Mouse (Mus musculus) liver, adult 2 months (tissue): ENCODE measurements at regions not wholly inside any gene's neighbourhood (a gene's known extent, or its start where the extent isn't known, plus 50 kb on each side); places are given as distances from the start of the nearest gene placed in this dataset.

ENCODE experiments used
- DNase-seq: peaks from one replicate; pipeline ENCODE4 v3.0.0-alpha.2; 2011; ENCODE audit warnings: low read depth, low spot score; ENCODE audit errors: extremely low read depth
- H3K27ac ChIP-seq: fragments of 200-500 bp; replicated peaks from 2 replicates; pipeline ENCODE4 v1.5.1; 2012; ENCODE audit warnings: low read depth, mild to moderate bottlenecking, control low read depth, inconsistent platforms, low read length; ENCODE audit not compliant: insufficient read depth
- H3K27me3 ChIP-seq: fragments of 200-500 bp; 2 replicates; pipeline ENCODE4 v1.6.1; 2012; ENCODE audit warnings: mild to moderate bottlenecking, moderate library complexity, low read length, inconsistent platforms; ENCODE audit not compliant: control insufficient read depth, insufficient read depth
- H3K36me3 ChIP-seq: fragments of 200-500 bp; 2 replicates; pipeline ENCODE4 v1.6.1; 2012; ENCODE audit warnings: low read length, inconsistent platforms; ENCODE audit not compliant: control insufficient read depth, insufficient read depth
- H3K4me1 ChIP-seq: fragments of 200-500 bp; 2 replicates; pipeline ENCODE4 v1.6.1; 2011; ENCODE audit warnings: low read length; ENCODE audit not compliant: control insufficient read depth, insufficient read depth
- H3K4me3 ChIP-seq: fragments of 200-500 bp; 2 replicates; pipeline ENCODE4 v1.5.1; 2011; ENCODE audit warnings: low read depth, mild to moderate bottlenecking, control low read depth, low read length, moderate library complexity; ENCODE audit not compliant: insufficient read depth
- H3K79me2 ChIP-seq: fragments of 200-500 bp; 2 replicates; pipeline ENCODE4 v1.6.1; 2012; ENCODE audit warnings: inconsistent platforms, mild to moderate bottlenecking, low read length, moderate library complexity; ENCODE audit not compliant: control insufficient read depth, insufficient read depth
- H3K9ac ChIP-seq: fragments of 200-500 bp; 2 replicates; pipeline ENCODE4 v1.6.1; 2012; ENCODE audit warnings: low read depth, mild to moderate bottlenecking, control low read depth, inconsistent platforms, low read length
- CTCF ChIP-seq: fragments of 200-500 bp; IDR thresholded peaks from 2 replicates; pipeline ENCODE4 v1.5.1; 2011; ENCODE audit warnings: low read depth, low read length, control low read depth
- POLR2A ChIP-seq: fragments of 200-500 bp; IDR thresholded peaks from 2 replicates; pipeline ENCODE4 v1.6.1; 2011; ENCODE audit warnings: low read length, control low read depth; ENCODE audit not compliant: insufficient read depth; ENCODE audit errors: extremely low read depth
- WGBS: fragments of 180-500 bp; shearing (Covaris S2); methylation state at CpG from one replicate; pipeline ENCODE4 v1.1.7; 2018; 5-methylcytosine and 5-hydroxymethylcytosine counted together

DNA sequence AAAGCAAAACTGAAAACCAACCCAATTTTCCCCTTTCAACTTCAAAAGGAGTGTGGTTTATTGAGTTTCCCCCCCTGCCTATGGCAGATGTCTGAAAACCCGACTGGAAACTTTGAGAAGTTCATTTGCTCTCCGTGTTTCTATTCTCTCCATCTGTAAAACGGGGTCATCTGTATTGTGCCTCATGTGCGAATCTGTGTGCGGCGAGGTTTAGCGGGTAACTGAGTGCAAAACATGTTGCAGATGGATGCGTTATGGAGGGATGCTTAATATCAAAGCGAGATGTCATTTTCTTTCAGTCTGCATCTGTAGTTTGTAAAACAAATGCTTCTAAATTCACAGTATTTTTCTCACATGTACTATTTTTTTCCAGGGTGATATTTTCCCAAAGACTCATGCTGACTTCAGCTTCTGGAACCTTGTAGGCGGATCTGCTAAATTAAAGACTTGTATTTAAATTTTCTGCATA is 95.7 kb upstream of the Trp63 start:
- Histone ChIP-seq H3K9ac (no peak overlapping the region), H3K27ac (no peak overlapping the region), H3K27me3 (no peaks in the 10 kb centered on the region), H3K4me1 (no peaks in the 10 kb centered on the region), H3K36me3 (no peaks in the 10 kb centered on the region), H3K4me3 (no peak overlapping the region), H3K79me2 (no peaks in the 10 kb centered on the region)
- no peak for DNase-seq
- 83% methylated on average over 10 of the region's 10 CpGs for WGBS
- TF ChIP-seq POLR2A, result no peak
- no peak for TF ChIP-seq CTCF

DNA sequence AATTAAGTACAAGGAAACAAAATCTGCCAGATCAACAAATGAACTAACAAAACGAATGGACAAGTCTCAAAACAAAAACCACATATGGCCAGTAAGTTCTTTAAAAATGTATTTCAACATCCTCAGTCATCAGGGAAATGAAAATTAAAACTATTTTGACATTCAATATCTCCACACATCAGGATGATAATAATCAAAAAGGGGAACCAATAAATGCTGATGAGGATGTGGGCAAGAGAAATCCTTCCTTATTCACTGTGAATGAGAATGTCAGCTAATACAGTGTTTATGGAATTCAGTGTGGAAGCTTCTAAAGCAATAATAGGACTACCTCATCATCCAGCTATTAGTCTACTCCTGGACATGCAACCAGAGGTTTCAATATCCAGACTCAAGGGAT is 86.1 kb upstream of the Trp63 start:
- TF ChIP-seq CTCF, result no peak

DNA sequence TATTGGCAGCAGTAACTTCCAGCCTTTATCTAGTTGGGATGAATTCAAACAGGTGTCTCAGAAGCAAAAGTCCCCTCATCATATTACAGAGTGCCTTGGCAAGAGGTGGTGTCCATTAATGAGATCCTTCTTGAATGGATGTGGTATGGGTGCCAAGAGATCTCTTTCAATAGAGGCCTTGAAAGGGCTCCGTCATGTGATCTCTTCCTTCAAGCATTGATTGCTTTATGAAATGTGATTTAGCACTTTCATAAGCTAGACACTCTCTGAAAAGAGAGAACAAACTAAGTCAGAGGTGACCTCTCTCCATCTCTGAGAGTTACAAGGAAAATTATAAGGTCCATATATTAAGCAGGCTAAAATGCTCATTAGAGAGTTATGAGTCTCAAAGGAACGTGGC is 80.4 kb upstream of the Trp63 start:
- Histone ChIP-seq H3K27ac (no peak overlapping the region), H3K36me3 (no peaks in the 10 kb centered on the region), H3K9ac (no peak overlapping the region), H3K27me3 (no peaks in the 10 kb centered on the region), H3K4me3 (no peak overlapping the region), H3K4me1 (no peaks in the 10 kb centered on the region), H3K79me2 (no peaks in the 10 kb centered on the region)
- 76% methylated on average over 2 of the region's 2 CpGs for WGBS
- no peak for TF ChIP-seq POLR2A
- TF ChIP-seq CTCF, result no peak
- DNase-seq, result no peak

More for the DNA sequence above, 86.1 kb upstream of the Trp63 start:
- Histone ChIP-seq H3K79me2 (no peaks in the 10 kb centered on the region), H3K27me3 (no peaks in the 10 kb centered on the region), H3K27ac (no peak overlapping the region), H3K4me3 (no peak overlapping the region), H3K36me3 (no peaks in the 10 kb centered on the region), H3K4me1 (no peaks in the 10 kb centered on the region), H3K9ac (no peak overlapping the region)
- peak; percentile 12 for DNase-seq
- WGBS, result 60% methylated on average over 1 of the region's 1 CpGs

DNA sequence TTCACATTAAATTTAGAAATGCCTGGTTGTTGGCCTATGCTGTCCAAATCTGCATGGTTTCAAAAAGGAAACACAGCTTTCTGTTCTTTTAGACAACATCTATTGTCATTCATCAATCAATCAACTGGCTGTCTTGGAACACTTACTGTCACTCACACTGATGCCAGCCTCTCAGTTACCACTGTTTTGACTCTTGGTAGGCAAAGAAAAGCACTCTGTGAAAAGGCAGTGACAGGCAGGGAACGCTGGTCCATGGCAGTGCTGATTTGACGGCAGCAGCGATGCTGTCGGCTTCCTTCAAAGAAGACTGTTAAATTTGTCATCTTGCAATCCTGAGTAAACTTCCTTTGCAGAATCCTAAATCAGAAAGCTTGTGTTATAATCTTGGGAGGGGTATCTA is 68.3 kb upstream of the Trp63 start:
- Histone ChIP-seq H3K79me2 (no peaks in the 10 kb centered on the region), H3K27ac (no peak overlapping the region), H3K9ac (no peak overlapping the region), H3K27me3 (no peaks in the 10 kb centered on the region), H3K4me1 (no peaks in the 10 kb centered on the region), H3K4me3 (no peak overlapping the region), H3K36me3 (no peaks in the 10 kb centered on the region)
- no peak for DNase-seq
- WGBS, result 78% methylated on average over 4 of the region's 4 CpGs
- TF ChIP-seq CTCF (no peak), POLR2A (no peak)

DNA sequence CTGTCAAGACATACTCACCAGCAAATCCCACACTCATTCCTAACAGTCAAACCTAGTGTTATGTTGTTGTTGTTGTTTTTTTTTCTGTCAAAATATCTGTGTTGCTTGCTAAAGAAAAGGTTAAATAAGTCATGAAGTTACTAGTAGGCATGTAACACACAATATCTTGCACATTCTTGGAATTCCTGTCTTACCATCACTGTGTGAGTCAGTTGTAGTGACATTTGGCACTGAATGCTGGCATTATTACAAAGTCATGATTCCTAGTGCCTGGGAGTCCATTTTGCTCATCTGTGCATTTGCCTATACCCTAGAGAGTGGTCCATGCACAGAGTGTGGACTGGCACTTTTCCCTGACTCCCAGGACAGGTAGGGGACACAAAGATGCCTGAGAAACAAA is 67.9 kb upstream of the Trp63 start:
- Histone ChIP-seq H3K4me1 (no peaks in the 10 kb centered on the region), H3K4me3 (no peak overlapping the region), H3K9ac (no peak overlapping the region), H3K79me2 (no peaks in the 10 kb centered on the region), H3K27me3 (no peaks in the 10 kb centered on the region), H3K36me3 (no peaks in the 10 kb centered on the region), H3K27ac (no peak overlapping the region)
- no peak for DNase-seq
- no peak for TF ChIP-seq CTCF
- no peak for TF ChIP-seq POLR2A

DNA sequence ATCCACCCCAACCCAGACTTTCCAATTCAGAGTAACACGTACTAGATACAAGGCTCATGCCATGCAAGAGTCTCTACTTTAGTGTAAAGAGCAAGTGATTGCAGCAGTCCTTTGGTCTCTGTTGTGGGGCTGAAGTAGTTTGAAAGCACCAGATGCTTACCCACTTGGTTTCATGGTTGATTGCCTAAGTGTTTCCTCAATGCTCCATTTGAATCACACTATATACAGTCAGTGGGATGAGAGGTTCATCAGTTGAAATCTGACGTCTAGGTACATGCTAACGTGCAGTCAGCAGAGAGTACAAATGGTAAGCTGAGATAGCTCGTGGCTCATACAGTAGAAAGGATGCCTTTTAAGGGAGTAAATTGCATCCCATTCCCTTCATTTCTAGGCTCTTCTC is 64.7 kb upstream of the Trp63 start:
- TF ChIP-seq CTCF (no peak), POLR2A (no peak)
- H3K27ac ChIP-seq, result no peak overlapping the region
- H3K27me3 ChIP-seq, result no peaks in the 10 kb centered on the region
- H3K79me2 ChIP-seq, result no peaks in the 10 kb centered on the region
- H3K4me1 ChIP-seq, result no peaks in the 10 kb centered on the region
- H3K9ac ChIP-seq, result no peak overlapping the region
- H3K36me3 ChIP-seq, result no peaks in the 10 kb centered on the region
- DNase-seq, result no peak
- no peak overlapping the region for H3K4me3 ChIP-seq
- WGBS, result 76% methylated on average over 4 of the region's 4 CpGs
